Mouse (Mus musculus) heart, adult 11 months (tissue): Measurements from ENCODE around the gene Sprtn.

Source experiments
- DNase-seq: peaks from one replicate; pipeline ENCODE4 v3.0.0; 2022

The Sprtn gene

DNA sequence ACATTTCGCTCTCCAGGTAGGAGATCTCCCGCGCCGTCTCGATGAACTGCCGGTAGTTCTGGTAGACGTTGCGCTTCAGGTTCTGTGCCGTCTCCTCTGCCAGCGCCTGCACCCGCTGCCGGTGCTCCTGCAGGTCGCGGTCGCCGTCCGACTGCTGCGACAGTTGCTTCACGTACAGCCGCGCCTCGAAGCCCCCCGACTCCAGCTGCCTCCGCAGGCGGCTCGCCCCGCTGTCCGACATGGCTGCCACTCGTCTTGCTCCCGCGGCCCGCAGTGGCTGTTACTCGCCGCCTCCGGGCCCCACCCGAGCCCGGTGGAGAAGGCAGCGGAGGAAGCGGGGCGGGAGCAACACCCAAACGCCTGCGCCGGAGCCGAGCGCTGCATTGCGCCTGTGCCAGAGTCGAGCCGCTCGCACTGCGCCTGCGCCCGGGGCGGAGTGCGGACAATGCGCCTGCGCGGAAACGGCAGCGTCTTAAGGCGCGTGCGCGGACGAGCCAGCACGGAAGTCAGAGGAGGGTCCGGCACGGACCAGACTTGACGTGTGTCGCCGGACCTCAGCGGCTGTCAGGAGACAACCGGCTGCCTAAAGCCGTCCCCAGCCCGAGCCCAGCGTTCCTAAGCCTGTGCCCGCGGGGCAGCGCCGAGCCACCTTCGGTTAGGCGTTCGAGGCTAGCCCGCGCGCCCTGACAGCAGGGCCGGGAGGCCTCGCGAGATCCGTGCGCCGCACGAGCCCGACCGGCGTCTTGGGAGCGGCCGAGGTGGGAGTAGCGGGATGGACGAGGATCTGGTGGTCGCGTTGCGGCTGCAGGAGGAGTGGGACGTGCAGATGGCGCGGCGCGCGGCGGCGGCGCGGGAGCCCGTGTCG, at the start of gene Sprtn, which contains the start of gene Exoc8:
Gene Sprtn, plus strand, starts transcription at position 501 of the 865 bp plus-strand sequence.
Gene Exoc8, minus strand, starts transcription at position 320 of the 865 bp plus-strand sequence.
- DNase-seq, result peak; percentile 100

DNA sequence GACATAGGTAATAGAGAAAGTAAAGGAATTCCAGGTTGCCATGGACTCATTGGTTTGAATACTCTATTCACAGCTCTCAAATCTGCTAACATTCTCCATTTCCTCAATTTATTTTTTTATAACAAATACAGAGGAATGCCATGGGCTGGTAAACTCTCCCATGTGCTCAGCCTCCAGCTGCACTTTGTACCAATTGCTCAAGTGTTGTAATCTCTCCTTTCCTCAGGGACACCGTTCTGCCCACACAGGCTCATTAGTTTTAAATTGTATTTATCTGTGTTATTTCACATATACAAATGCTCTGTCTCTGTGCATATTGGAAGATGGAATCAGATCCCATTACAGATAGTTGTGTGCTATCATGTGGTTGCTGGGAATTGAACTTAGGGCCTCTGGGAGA, 44.2 kb upstream of the Sprtn start:
- no peak for DNase-seq

DNA sequence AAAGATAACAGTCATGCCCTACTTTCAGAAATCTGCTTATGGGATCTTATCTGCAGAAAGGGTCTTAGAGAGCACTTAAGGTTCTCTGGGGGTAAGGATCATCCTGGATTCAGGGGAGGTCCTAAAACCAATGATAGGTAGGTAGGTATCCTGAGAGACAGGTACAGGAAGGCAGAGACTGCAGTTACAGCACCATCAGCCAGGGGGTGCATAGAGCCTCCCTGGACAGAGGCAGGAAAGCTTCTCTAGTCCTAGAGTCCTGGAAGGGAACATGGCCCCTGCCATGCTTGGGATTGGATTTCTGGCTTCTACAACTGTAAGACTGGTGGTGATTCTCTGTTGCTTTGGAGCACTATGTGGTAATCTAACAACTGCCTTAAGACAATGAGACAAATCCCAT, 38.2 kb upstream of the Sprtn start:
- no peak for DNase-seq

DNA sequence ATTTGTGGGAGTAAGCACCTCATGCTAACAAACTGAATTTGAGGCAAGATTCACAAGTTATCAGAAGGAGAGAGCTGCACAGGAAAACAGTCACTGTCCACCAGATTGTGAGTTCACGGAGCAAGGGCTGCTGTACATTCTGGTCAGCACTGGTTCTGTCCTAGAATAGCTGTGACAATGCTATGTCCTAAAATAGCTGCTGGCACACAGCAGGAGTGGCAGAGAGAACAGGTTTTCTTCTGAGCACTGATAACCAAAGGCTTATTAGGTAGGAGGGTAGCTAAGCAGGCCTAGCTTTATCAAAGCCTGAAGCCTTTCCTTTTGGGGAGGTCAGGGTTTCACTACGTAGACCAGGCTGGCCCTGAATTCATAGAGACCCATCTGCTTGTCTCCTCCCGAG, 37.5 kb upstream of the Sprtn start:
- peak; percentile 95 for DNase-seq

DNA sequence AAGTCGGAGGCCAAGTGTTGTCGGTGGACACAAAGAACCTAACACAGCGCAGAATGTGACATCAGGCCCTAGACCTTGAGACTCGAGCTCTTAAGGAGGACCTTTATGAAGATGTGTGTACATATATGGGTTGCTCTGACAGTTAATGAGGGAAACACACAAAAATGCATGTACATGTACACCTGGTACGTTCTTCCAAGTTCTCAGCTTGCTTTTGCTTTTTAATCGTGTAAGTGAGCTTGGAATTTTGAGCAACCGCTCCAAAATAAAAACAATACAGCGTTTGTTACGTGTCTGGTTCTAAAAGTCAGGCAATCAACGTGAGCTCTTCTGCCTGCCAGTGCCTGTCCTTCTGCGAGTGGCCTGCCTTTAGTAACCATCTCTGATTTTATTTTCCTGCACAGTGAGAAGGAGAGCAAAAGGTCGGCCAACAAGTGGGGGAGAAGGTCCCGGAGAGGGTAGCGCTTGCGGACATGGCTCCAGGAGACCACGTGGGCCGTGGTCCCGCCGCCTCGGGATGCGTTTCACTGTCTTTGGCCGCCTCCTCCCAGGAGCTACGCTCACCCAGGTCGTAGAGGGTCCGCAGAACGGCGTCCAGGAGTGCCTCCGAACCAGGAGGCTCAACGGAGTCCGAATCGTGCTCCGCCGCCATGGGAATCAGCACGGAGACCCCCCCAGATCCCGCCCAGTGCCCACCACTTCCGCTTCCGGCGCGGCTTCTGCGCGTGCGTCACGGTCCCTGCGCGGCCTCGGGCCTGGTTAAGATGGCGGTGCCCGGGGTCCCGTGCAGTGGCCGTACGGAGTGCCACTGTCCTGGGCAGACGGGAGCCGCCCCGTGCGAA, 35.1 kb upstream of the Sprtn start, which contains the start of the genes Gnpat and 2810004N23Rik:
Gene Gnpat, plus strand, starts transcription at position 713 of the 842 bp plus-strand sequence.
Gene 2810004N23Rik, minus strand, starts transcription at position 800 of the 842 bp plus-strand sequence.
- peak; percentile 99 for DNase-seq

DNA sequence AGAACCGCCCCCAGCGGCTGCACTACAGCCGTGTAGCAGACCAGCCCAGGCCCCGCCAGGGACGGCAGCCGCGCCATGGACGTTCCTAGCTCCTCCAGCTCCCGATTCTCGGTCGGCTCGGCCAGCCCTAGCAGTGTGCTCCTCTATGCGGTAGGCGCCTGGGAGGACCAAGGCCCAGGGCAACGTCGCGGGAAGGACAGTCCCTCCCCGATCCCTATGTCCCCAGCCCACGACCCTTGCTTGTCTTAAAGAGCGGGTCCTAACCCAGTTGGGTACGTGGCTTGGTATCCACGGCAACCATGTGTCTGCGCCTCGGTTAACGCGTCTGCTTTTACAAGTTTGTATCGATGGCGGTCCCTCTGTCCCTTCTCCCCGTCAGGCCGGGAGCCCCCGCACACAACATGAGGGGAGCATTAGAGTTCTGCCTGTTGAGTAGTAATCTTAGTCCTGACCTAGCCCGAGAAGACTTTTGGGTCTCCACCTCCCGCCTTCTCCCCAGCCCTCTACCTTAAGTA, 34.5 kb upstream of the Sprtn start:
- no peak for DNase-seq

DNA sequence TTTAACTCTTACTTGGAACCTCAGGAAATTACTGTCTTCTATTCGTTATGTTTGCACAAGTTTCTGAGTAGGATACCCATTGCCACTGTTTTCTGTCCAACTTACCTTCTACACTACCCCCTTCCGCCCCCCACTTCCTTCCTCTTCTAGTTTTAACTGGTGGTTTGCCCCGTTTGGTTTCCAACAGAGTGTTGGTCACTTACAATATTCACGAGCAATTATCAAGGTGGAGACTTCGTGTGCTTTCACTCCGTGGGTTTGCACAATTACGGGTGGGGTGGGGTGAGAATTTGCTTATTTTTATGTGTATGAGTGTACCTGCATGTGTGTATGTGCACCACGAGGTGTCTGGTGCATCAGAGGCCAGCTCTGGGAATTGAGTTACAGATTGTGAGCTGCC, 34.0 kb upstream of the Sprtn start:
- no peak for DNase-seq

DNA sequence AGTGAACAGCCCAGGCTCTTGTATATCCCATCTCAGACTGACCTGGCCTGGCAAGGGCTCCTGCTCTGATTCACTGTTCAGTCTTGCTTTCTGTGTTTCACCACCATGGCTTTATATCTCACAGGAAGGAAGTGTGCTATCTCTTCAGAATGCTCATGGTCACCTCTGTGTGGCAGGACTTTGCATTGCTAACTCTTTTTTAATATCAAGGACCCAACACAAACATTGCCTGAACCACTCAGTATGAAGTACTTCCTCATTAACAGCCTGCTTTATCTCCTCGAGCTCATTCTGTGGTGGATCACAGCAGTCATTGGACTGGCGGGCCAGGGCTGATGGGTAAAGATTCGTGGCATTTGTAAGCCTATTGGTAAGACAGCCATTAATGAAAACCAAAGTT, 31.0 kb upstream of the Sprtn start:
- no peak for DNase-seq

DNA sequence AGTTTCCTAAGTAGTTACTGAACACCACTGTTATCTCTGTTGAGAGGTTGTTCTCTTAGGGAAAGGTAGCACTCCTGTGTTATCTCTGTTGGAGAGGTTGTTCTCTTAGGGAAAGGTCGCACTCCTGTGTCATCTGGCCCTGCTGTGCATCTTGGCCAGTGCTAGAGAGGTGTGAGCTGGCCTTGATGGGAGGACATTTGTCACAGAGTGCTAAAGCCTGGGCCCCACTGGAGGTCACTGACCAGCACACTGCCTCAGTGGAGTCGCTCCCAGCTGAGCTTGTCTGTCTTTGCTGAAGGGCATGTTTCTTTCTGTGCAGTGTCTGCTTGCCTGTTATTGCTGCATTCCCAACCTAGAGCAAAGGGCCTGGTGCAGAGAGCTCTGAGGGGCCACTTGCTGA, 30.6 kb upstream of the Sprtn start:
- no peak for DNase-seq

DNA sequence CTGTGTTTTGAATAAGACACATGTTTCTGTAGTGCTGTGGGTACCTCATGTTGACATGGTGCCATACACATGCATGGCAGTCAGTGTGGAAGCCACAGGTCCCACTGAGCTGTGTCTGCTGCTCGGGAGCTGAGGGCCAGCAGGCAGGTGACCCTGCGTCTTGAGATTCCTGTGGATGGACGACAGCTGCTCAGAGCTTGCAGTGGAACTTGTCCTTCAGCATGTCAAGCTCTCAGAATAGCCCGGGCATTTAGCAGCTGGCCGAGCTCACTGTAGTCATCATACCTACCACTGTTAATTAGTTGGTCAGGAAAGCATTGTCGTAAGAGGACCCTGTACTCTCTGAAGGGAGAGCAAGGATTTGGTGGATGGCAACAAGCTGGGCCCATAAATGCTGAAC, 28.0 kb upstream of the Sprtn start:
- peak; percentile 93 for DNase-seq

DNA sequence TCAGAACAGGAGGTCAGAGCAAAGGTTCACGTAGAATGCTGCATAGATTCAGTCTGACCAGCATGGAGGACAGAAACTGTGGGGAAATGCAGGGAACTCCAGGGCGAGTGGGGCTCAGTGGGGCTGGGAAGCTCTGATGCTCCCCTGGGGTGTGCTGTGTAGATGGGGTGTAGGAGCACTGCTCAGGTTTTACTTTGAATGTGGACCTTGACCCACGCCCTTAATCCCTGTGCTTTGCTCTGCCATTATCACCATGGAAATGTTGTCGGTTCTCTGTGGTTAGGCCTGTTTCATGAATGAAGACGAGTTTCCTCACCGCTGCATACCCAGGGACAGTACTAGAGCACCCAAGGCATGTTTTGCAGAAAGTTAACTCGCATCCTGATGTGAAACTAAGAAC, 26.2 kb upstream of the Sprtn start:
- no peak for DNase-seq

DNA sequence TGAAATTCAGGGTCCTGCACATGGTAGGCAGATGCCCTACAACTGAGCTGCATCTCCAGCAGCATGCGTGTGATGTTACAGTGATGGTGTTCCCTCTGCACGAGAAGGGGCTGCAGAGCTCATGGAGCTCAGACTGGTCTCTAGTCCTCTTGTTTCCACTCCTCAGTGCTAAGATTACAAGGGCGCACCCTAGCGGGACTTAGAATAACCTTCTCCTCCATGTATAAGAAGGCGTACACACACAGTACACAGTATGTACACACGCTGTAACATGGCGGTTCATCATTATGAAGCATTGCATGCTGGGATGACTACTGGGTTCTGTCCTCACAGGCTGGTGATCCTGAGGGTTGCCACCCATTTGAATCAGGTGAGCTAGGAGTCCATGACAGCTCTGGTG, 25.6 kb upstream of the Sprtn start:
- no peak for DNase-seq

DNA sequence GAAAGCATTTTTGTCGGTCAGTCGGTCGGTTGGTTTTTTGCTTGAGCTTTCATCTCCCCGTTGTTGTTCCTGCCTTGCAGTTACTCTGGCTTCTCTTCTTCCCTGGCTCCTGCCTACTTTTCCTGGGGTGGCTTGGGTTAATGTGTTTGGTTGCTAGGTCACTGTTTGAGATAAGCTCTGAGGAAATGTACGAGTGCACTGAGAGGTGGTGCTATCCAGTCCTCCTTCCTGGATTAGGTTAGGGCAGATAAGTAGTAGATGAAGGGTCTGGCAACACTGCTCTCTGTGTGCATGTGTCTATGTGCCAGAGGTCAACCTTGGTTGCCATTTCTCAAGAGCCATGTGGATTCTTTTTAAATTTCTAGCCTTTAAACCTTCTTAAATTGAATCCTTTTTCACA, 25.0 kb upstream of the Sprtn start:
- DNase-seq, result no peak

DNA sequence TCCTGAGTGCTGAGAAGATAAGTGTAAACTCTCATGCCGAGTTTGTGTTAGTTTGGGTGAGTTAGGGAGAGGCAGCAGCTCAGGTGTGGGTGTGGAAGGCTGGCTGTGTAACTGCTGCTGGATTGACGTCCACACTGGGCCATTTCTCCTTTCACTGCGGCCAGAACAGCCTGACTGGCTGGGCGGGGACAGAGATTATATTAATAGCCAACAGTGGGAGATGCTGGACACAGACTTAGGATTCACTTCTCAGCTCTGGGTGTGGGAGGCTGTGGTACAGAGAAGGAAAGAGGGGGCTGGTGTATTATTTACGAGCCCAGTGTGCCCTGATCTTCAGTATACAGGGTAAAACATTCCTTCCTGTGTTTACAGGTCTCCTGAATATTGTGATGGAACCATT, 19.5 kb upstream of the Sprtn start:
- no peak for DNase-seq

DNA sequence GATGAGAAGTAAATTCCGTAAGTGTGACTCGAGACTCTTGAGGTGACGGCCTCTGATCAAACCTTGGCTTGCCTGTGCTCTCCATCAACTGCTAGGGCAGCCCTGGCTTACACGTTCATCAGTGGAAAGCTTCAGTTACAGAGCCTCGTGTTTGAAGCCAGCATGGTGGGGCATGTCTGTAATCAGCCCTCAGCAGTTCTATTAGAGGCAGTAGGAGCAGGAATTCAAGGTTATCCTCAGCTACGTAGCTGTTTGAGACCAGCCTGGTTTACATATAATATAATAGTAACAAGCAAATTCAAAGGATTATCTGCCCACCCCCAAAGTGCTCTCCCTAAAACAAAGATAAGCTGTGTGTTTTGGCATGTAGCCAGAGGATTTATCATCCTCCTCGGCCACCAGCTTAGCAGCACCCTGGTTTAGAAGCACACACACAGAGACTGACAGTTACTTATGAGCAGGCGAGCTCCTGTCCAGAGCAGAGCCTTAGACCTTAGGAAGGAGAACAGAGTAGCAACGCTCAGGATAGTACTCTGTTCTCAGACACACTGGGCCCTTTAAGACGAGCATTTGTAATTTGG, 18.6 kb upstream of the Sprtn start:
- no peak for DNase-seq

DNA sequence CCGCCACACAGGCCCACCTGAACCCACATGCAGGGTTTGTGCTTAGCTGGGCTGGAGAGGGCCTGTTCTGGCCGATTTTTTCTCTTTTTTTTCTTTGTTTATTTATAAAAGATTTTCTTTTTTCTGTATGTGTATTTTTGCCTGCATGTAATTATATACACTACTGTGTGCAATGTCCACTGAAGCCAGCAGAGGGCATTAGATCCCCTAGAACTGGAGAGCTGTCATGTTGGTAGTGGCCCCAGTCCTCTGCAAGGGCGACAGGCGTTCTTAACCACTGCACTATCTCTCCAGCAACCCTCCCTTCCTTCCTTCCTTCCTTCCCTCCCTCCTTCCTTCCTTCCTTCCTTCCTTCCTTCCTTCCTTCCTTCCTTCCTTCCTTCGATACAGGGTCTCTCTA, 9.3 kb upstream of the Sprtn start:
- no peak for DNase-seq

DNA sequence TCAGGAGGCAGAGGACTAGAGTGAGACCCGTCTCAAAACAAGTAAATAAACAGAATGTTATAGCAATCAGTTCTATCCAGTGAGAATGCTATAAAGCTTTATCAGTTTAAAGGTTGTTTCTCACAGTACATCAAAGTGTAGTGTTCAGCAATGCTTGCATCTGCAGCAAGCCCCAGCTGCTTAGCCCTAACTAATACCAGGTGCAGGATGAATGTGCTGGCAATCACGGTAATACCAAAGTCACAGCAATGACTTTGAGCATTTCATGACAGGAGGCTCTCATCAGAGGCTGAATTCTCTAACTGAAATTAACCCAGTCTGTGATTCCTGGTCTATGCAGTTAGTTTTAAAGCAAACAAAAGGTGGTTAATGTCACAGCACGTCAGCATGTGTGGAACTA, 5.1 kb upstream of the Sprtn start:
- DNase-seq, result no peak

DNA sequence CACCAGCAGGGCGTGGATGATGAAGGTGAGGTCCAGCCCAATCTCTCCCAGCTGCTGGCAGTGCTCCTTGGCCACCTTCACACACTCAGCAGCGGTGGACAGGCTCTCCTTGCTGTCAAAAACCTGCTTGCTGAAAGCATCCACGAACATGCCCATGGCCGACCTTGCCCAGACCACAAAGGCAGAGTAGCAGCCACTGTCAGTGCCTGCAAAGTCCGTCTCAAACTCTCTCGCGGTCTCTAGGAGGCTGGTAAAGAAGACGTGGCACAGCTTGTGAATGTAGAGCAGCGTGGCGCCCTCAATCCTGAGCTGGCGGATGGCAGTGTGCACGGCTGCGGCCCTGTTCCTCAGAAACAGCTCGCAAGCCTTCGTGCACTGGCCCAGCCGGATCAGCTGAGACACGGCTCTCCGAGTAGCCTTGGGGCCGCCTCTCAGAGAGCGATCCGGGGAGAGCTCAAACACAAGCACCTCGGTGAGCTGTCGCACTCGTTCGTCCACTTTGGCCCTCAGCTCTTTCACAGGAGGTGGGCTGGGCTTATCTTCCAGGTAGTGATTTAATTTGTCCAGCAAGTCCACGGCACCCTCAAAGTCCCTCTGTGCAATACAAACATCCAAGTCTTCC, 1.6 kb upstream of the Sprtn start:
- DNase-seq, result peak; percentile 93

DNA sequence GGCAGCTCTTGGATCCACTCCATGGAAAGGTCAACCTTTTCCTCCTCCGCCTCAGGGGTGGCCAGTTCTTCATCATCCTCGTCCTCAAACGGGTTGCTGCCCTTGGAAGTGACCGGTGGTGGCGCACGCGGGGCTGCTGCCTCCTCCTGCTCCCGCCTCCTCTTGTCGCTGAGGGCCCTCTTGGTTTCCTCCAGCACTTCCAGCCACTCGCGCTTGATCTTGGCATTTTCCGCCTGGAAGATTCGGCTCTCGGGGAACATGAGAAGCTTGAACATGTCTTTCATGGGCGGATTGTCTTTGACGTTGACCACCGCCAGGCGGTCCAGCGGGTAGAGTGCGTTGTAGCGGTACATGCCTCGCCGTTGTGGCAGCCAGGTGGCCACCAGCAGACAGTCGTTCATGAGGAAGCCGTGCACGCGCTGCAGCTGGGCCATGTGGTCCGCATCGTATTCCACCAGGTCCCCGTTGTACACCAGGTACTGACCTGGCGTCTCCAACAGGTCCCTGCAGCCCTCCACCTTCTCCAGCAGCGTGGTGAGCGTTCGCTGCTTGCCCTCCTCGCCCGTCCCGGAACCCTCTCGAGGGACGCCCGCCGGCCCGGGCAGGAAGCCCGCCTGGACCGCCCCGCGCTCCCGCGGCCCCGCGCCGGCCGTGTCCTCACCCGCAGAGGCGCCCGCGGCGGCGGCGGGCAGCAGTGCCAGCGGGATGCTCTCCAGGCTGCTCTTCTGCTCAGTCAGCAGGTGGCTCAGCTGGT, 877 bp upstream of the Sprtn start:
- peak; percentile 98 for DNase-seq

DNA sequence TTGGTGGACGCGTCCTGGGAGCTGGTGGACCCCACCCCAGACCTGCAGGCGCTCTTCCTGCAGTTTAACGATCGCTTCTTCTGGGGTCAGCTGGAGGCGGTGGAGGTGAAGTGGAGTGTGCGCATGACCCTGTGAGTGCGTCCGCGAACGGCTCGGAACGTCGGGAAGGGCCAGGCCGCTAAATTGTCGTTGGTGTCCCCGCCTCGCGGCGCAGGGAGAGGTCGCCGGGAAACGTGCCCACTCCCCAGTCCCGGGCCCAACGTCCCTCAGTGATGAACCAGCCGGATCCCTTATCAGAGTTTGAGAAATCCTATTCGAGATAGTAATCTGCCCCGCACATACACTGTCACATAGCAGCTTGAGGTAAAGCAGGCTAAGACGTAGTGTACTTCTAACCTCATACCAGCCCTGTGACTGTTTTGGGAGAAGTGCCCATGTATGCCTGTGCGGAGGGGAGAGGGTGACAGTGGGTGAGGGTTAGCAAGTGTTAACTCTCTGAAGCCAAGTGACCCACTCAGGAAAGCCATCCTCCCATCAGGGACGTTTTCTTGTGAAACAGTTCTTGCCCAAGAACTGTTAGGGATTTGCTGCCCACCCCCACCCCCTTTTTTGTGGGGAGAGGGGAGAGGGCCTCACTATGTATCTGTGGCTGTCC, 692 bp downstream of the Sprtn start:
- no peak for DNase-seq

DNA sequence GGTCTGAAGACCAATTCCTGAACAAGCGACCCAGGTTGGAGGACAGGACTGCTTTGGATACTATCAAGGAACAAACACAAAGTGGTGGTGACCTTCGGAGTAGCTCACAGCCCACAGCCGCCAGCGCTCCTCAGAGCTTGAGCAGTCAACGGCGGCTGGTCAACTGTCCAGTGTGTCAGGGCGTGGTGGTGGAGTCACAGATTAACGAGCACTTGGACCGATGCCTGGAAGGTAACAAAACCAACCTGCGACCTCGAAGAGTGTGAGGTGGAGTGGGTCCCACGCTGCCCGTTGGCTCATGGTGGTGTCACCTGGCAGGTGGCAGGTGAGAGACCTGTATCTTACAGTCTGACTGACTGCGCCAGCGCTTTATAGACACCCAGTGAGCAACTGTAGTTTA, 5.5 kb downstream of the Sprtn start:
- no peak for DNase-seq
